Mouse (Mus musculus): Measurements from ENCODE around the gene Vangl1.

- TF ChIP-seq POLR2A (IDR thresholded peaks at IDR 0.05; ENCODE audit: low read depth, low read length) (no peak), ZKSCAN1 (IDR thresholded peaks at IDR 0.05; ENCODE audit: borderline replicate concordance, low read depth, low read length) (no peak), NELFE (IDR thresholded peaks at IDR 0.05; ENCODE audit: low read depth, low read length) (no peak), EP300 (IDR thresholded peaks at IDR 0.05; ENCODE audit: low read length) (no peak)
Measured at GRCm38 (mm10) chr3:102214736-102215135, 10.2 kb upstream of the Vangl1 start.

All from CH12.LX (cell line).